Mouse (Mus musculus) stomach, embryonic 15.5 days (tissue): ENCODE data around the gene Selenon. TPM values are rescaled to one million over a fixed set of nuclear protein-coding genes. Genes with fewer than 3 reads are reported as not detected.
A peak's percentile ranks its signal among the peaks of the same experiment; 100 is the strongest.

Experiments
- ATAC-seq: fragments of 200-750 bp; cut with Nextera tagmentation; 2 replicates; pipeline ENCODE4 v1.8.0; 2017; ENCODE audit warnings: low read depth, moderate number of reproducible peaks, moderate TSS enrichment; ENCODE audit not compliant: insufficient read depth, low FRiP score
- H3K27ac ChIP-seq: fragments of 300-500 bp; sonication (generic); 2 replicates; pipeline ENCODE4 v1.5.1; 2015; ENCODE audit warnings: mild to moderate bottlenecking, inconsistent platforms
- H3K27me3 ChIP-seq: fragments of 300-500 bp; sonication (generic); replicated peaks from 2 replicates; pipeline ENCODE4 v1.6.1; 2015; ENCODE audit warnings: inconsistent platforms
- H3K36me3 ChIP-seq: fragments of 300-500 bp; sonication (generic); 2 replicates; pipeline ENCODE4 v1.6.1; 2015; ENCODE audit warnings: inconsistent platforms
- H3K4me1 ChIP-seq: fragments of 300-500 bp; sonication (generic); 2 replicates; pipeline ENCODE4 v1.6.1; 2015; ENCODE audit warnings: inconsistent platforms
- H3K4me2 ChIP-seq: fragments of 300-500 bp; sonication (generic); 2 replicates; pipeline ENCODE4 v1.6.1; 2015; ENCODE audit warnings: mild to moderate bottlenecking, inconsistent platforms
- H3K4me3 ChIP-seq: fragments of 300-500 bp; sonication (generic); replicated peaks from 2 replicates; pipeline ENCODE4 v1.5.1; 2015; ENCODE audit warnings: inconsistent platforms
- H3K9ac ChIP-seq: fragments of 300-500 bp; sonication (generic); 2 replicates; pipeline ENCODE4 v1.6.1; 2015; ENCODE audit warnings: inconsistent platforms
- H3K9me3 ChIP-seq: fragments of 300-500 bp; sonication (generic); 2 replicates; pipeline ENCODE4 v1.6.1; 2016; ENCODE audit warnings: inconsistent platforms
- WGBS: fragments of 180-500 bp; shearing (Covaris S2); methylation state at CpG from one replicate; pipeline ENCODE4 v1.1.7; 2015; 5-methylcytosine and 5-hydroxymethylcytosine counted together
- polyA plus RNA-seq: library from polyadenylated mRNA; unstranded; fragments of >200 nt; fragmentation: Nextera tagmentation; extraction: Ambion mirVana; gene quantifications from 2 replicates; pipeline ENCODE4 v1.2.1, GENCODE M21; 2015

Gene Selenon
- polyA plus RNA-seq, 1 experiment from 2014 or later, result 33.0 TPM

DNA sequence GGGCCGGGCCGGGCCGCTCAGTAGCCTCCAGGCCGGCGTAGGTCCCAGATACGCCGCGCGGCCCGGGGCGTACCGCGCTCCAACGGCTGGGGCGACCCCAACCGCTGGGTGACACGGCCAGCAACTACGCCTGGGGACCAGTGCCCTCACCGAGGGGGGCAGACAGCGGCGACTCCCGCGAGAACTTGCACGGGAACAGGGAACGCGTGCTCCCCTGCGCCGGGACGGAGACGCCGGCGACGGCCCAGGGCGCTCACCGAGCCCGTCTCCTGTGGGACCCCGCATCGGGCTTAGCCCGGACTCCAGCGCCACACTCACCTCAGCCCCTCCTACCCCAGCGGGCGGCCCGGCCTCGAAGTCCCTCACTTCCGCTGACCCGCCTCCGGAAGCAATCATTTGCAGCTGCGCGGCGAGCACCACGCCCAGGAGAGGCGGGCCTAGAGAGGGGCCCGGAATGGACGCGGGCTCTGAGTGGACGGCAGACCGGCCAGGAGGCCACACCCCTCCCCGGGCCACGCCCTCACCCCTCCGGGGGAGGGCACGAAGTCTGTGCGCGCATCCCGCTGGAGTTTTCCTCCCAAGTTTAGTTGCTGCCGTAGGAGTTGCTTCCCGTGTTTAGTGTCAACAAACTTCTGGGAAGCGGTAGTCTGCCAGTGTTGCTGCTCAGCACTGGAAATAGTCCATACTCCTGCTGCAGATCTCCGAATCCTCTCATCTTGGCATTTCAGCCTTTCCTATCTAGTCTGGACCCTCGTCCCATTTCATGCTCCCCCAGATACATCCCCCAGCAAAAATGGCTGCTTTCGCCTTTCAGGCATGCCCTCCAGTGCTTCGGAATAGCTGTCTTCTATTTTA is 16.8 kb downstream of the Selenon start, which contains the start of gene Mtfr1l:
Gene Mtfr1l (minus strand): TSS at position 456 of the 855 bp plus-strand sequence.
- under 1% methylated on average over 71 of the region's 71 CpGs for WGBS
- peak; percentile 98 for ATAC-seq

DNA sequence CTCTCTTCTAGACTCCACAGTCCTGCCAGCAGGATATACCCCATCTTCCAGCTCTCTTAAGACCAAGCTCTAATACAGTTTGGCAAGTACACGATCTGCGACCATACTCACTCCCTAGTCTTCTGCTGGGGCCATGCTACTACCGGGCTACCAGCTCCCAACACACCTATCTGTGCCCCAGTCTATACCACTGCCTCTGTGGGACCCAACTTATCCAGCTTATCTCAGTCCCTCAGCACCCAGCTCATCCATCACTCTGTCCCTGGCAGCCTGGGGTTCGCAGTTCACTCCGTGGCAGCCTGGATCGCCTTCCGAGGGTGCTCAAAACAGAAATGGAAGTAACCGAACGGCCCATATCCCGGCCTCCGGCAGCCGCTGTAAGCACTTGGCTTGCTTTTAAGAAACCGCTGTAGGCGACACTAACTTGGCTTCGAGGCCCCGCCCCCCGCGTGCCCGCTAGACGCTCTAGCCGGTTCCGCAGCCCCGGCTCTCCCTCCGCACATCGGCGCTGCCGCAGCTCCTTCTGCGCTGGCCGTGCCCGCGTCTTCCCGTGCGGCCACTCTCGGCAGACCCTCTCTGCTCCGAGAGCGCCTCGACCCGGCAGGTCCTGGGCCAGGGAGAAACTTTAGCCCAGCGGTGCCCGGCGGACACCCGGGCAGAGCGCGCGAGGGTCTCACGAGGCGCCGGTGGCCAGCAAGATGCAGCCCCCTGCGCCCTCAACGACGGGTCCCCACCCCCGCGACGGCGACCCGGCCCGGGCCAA is 17.7 kb downstream of the Selenon start:
- under 1% methylated on average over 57 of the region's 57 CpGs for WGBS
- ATAC-seq, result 0 out of 2 replicates have a peak, but pooled peaks have one; percentile 18

More for the DNA sequence above, 16.8 kb downstream of the Selenon start, which contains the start of gene Mtfr1l:
- peak within 1 kb of the TSS; percentile 99 for H3K4me3 ChIP-seq
- peak within 1 kb of the TSS; percentile 92 for H3K4me2 ChIP-seq
- peaks cover 22% of the 10 kb centered on the region for H3K36me3 ChIP-seq
- peak within 1 kb of the TSS; percentile 89 for H3K9ac ChIP-seq
- H3K9me3 ChIP-seq, result no peaks in the 10 kb centered on the region
- no peaks in the 10 kb centered on the region for H3K27me3 ChIP-seq
- peaks cover 17% of the 10 kb centered on the region for H3K4me1 ChIP-seq
- H3K27ac ChIP-seq, result peak within 1 kb of the TSS; percentile 82

DNA sequence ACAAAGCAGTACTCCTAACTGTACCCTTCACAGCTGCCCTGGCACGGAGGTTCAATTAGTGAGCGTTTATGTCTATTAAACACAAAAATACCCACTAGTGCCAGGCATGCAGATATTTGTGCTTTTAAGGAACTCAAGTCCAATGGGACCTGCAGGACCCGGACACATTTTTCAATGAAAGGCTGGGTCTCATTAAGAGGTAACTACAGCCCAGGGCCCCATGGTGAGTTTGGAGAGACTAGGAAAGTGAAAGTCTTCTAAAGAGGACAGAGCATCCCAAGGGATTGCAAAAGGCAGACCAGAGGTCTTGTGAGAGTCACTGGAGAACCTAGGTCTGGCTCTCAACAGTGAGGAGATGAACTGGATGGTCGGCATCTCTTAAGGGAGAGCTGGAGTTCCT is 18.5 kb downstream of the Selenon start:
- Histone ChIP-seq H3K9me3 (no peaks in the 10 kb centered on the region), H3K9ac (no peak overlapping the region), H3K4me3 (0 out of 2 replicates have a peak overlapping the region, but pooled peaks have one; percentile 99), H3K27ac (no peak overlapping the region), H3K36me3 (peaks cover 22% of the 10 kb centered on the region), H3K4me1 (peaks cover 17% of the 10 kb centered on the region), H3K27me3 (no peaks in the 10 kb centered on the region), H3K4me2 (peak overlapping the region; percentile 92)
- no peak for ATAC-seq
- WGBS, result 81% methylated on average over 4 of the region's 4 CpGs

More for the DNA sequence above, 17.7 kb downstream of the Selenon start:
- peaks cover 22% of the 10 kb centered on the region for H3K36me3 ChIP-seq
- peak overlapping the region; percentile 80 for H3K27ac ChIP-seq
- H3K4me2 ChIP-seq, result peak overlapping the region; percentile 92
- H3K9ac ChIP-seq, result peak overlapping the region; percentile 89
- no peaks in the 10 kb centered on the region for H3K27me3 ChIP-seq
- peak overlapping the region; percentile 99 for H3K4me3 ChIP-seq
- no peaks in the 10 kb centered on the region for H3K9me3 ChIP-seq
- H3K4me1 ChIP-seq, result peaks cover 17% of the 10 kb centered on the region

DNA sequence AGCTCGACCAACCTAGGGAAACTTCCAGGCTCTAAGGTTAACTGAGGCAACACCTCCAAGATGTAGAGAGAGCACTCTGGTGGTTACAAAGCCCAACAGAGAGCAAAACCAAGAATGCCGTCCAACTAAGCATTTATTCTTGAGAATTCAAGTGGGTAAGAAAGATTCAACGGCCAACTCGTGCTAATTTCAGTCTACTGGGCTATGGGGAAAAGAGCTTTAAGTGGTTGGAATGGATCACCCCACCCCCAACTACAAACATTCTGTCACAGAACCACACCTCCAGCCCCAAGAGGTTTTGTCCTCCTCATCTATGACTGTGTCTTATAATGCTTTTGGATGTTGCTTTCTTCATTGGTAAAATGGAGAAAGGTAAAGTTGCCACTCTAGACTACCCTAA is 19.0 kb downstream of the Selenon start:
- Histone ChIP-seq H3K4me3 (no peak overlapping the region), H3K4me1 (peaks cover 17% of the 10 kb centered on the region), H3K4me2 (no peak overlapping the region), H3K9ac (no peak overlapping the region), H3K9me3 (no peaks in the 10 kb centered on the region), H3K27ac (no peak overlapping the region), H3K36me3 (peaks cover 23% of the 10 kb centered on the region), H3K27me3 (no peaks in the 10 kb centered on the region)
- no peak for ATAC-seq
- 72% methylated on average over 4 of the region's 4 CpGs for WGBS

DNA sequence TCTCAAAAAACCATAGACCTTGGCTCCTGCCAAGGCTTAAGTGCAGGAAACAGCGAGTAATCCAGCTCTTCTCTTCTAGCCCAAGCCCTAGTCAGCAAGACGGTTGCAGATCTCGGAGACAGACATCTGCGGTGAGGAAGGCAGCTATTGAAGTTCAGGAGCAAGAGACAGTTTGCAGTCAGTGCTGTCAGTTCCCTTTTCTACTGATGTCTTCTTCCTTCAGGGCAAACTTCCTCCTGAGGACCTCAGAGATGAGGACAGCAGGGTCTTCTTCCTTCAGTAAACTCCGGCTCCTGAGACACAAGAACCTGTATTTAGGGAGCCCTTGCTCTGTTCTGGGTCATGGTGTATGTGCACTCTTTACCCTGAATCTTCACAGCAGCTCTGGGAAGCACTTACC is 25.7 kb downstream of the Selenon start:
- Histone ChIP-seq H3K27ac (no peak overlapping the region), H3K4me2 (no peak overlapping the region), H3K9ac (no peak overlapping the region), H3K4me1 (no peaks in the 10 kb centered on the region), H3K4me3 (no peak overlapping the region), H3K36me3 (peaks cover 51% of the 10 kb centered on the region), H3K9me3 (no peaks in the 10 kb centered on the region), H3K27me3 (no peaks in the 10 kb centered on the region)
- WGBS, result 73% methylated on average over 5 of the region's 5 CpGs
- ATAC-seq, result no peak

DNA sequence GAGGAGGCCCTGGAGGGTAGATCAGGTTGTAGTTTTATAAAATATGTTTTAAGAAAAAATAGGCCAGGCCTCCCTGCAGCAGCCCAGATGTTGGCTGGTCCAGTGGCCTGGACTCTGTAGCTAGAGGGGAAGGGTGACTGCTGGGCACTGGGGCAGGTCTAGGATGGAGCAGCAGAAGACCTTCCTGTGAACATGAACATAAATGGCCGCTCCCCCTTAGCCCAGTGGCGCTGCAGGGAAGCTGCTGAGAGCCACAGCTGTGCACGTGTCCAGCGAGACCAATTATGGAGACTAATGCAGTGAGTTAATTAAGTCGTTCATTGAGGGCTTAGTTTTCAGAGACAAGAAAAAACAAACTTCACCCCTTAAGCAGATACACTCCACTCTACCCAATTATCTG is 26.2 kb downstream of the Selenon start:
- Histone ChIP-seq H3K4me3 (no peak overlapping the region), H3K27ac (no peak overlapping the region), H3K9ac (no peak overlapping the region), H3K4me2 (no peak overlapping the region), H3K9me3 (no peaks in the 10 kb centered on the region), H3K27me3 (no peaks in the 10 kb centered on the region), H3K36me3 (peaks cover 49% of the 10 kb centered on the region), H3K4me1 (no peaks in the 10 kb centered on the region)
- 70% methylated on average over 5 of the region's 5 CpGs for WGBS
- ATAC-seq, result no peak

DNA sequence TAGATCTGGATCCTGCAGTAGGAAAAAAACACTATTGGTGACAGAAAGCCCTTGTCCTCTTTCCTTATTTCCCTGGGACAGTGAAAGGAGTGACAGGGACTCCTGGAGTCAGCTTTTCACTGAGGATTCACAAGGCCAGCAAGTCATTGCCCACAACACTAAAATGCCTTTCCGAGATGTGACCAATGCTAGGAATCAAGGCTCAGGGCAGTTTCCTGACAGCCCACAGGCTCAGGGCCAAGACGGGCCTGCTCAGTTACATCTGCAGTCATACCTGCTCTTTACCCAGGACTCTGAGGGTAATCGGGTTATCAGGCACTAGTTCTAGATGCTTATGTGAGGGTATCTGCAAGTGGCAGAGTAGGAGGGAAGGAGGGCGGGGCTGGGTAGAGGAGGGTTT is 28.5 kb downstream of the Selenon start:
- no peak overlapping the region for H3K4me3 ChIP-seq
- H3K9ac ChIP-seq, result no peak overlapping the region
- H3K27me3 ChIP-seq, result no peaks in the 10 kb centered on the region
- no peak overlapping the region for H3K4me2 ChIP-seq
- H3K27ac ChIP-seq, result no peak overlapping the region
- 0 out of 2 replicates have a peak, but pooled peaks have one; percentile 22 for ATAC-seq
- peaks cover 29% of the 10 kb centered on the region for H3K36me3 ChIP-seq
- H3K4me1 ChIP-seq, result no peaks in the 10 kb centered on the region
- H3K9me3 ChIP-seq, result no peaks in the 10 kb centered on the region
- WGBS, result 81% methylated on average over 4 of the region's 4 CpGs

DNA sequence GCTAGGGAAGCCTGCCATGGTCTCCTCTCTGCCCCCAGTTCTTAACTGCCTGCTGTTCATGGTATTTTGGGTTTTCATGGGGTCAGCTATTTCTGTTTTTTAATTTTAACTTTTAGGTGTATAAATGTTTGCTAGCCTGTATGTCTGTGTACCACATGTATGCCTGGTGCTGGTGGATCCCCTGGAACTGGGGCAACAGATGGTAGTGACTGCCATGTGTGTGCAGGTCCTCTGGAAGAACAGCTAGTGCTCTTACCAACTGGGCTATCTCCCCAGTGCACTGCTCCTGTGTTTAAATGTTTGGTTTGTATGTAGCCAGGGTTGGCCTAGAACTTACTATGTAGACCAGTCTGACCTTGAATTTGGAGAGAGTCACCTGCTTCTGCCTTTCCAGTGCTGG is 32.7 kb downstream of the Selenon start:
- peaks cover 12% of the 10 kb centered on the region; the same call in 1 of the 2 replicates for H3K36me3 ChIP-seq
- no peaks in the 10 kb centered on the region for H3K27me3 ChIP-seq
- no peaks in the 10 kb centered on the region for H3K9me3 ChIP-seq
- no peak overlapping the region for H3K4me2 ChIP-seq
- peaks cover 11% of the 10 kb centered on the region for H3K4me1 ChIP-seq
- H3K9ac ChIP-seq, result no peak overlapping the region
- no peak for ATAC-seq
- H3K4me3 ChIP-seq, result no peak overlapping the region
- no peak overlapping the region for H3K27ac ChIP-seq

DNA sequence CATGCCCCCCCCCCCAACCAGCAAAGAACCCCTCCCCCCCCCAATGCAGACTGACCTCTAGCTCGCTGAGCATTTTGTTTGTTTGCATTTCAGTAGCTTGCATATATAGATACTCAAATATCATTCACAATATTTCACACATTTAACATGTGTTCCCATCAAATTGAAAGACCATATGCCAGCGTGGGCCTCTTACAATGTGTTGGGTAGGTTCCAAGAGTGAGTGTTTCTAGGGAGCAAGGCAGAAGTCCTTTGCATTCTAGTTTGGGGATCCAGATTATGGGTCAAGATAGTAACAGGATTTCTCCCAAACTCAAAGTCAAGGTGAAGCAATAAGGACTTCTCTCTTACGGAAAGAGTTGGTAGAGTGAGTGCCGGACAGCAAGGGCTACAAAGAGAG is 33.4 kb downstream of the Selenon start:
- Histone ChIP-seq H3K4me2 (no peak overlapping the region), H3K9ac (no peak overlapping the region), H3K9me3 (no peaks in the 10 kb centered on the region), H3K27me3 (no peaks in the 10 kb centered on the region), H3K27ac (no peak overlapping the region), H3K4me1 (peaks cover 14% of the 10 kb centered on the region), H3K4me3 (no peak overlapping the region), H3K36me3 (peaks cover 7% of the 10 kb centered on the region; the same call in 1 of the 2 replicates)
- ATAC-seq, result no peak
- 92% methylated on average over 4 of the region's 4 CpGs for WGBS

DNA sequence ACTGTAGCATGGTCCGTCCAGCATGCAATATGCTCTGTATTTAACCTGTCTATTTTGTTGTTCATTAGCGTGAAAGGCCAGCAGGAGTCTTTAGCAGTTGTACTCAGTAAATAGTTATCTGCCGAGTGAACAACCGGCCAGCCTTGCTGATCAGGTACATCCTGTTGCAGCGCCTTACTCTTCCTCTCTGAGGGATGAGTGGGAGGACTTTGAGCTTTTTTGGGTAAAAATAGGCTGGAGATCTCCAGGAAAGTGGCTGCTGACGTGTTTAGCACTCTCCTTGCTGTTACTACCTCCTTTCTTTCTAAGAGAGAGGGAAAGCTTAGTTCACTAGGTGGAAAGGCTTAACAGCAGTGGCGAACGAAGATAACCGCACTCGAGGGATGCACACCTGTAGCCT is 34.2 kb downstream of the Selenon start:
- Histone ChIP-seq H3K9me3 (no peaks in the 10 kb centered on the region), H3K4me3 (no peak overlapping the region), H3K27ac (no peak overlapping the region; the same call in 1 of the 2 replicates), H3K36me3 (no peaks in the 10 kb centered on the region), H3K27me3 (no peaks in the 10 kb centered on the region), H3K4me2 (no peak overlapping the region), H3K4me1 (peaks cover 19% of the 10 kb centered on the region), H3K9ac (no peak overlapping the region)
- no peak for ATAC-seq
- 82% methylated on average over 10 of the region's 10 CpGs for WGBS

DNA sequence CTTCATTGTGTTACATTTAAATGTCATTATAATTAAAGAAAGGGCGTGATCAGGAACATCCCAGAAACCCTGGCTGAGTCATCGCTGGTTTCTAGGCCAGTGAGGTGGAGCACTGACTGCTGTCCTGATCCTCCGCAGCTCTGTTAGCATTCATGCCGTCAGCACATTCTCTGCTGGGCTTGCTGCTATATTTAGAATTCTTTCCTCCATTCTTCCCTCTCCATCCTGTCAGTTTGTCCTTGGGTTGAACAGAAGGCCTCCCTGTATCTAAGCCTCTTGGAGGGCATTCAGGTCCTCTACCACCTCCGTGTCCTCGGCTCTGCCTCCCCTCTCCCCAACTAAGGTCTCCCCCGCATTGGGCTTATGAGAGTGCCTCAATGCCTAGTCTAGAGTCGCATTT is 35.0 kb downstream of the Selenon start:
- Histone ChIP-seq H3K4me1 (peaks cover 22% of the 10 kb centered on the region), H3K36me3 (no peaks in the 10 kb centered on the region), H3K9me3 (no peaks in the 10 kb centered on the region), H3K27ac (peak overlapping the region; percentile 75), H3K27me3 (no peaks in the 10 kb centered on the region), H3K9ac (no peak overlapping the region), H3K4me3 (no peak overlapping the region), H3K4me2 (no peak overlapping the region)
- ATAC-seq, result no peak
- 60% methylated on average over 8 of the region's 8 CpGs for WGBS

DNA sequence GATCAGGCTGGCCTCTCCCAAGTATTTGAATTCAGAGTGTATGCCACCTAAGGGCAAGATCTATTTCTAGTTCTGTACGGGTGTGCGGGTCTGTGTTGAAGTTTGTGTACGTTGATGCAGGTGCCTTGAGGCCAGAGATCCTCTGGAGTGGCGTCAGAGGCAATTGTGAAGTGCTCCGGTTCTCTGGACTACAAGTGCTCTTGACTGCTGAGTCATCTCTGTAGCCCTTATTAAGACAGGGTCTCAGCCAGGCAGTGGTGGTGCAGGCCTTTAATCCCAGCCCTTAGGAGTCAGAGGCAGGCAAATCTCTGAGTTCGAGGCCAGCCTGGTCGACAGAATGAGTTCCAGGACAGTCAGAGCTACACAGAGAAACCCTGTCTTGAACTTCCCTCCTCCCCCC is 36.4 kb downstream of the Selenon start:
- Histone ChIP-seq H3K9ac (no peak overlapping the region), H3K4me2 (no peak overlapping the region), H3K4me3 (no peak overlapping the region), H3K4me1 (peaks cover 22% of the 10 kb centered on the region), H3K9me3 (no peaks in the 10 kb centered on the region), H3K27me3 (no peaks in the 10 kb centered on the region), H3K27ac (no peak overlapping the region), H3K36me3 (no peaks in the 10 kb centered on the region)
- ATAC-seq, result no peak
- WGBS, result 72% methylated on average over 7 of the region's 7 CpGs
